Mouse (Mus musculus): ENCODE results near the gene Eif4ebp2. TPM values are rescaled to one million over a fixed set of nuclear protein-coding genes. Genes with fewer than 3 reads are reported as not detected.

Eif4ebp2 gene
- polyA plus RNA-seq, 2 experiments = 23.1 to 24.3 TPM

GRCm38 (mm10) chr10:61492040-61492439, 39.6 kb upstream of the Eif4ebp2 start:
- H3K4me2 ChIP-seq (ENCODE audit: low read depth) = peak overlapping the region; percentile 73
- no peaks in the 10 kb centered on the region for H3K9me3 ChIP-seq (ENCODE audit: control insufficient read depth, low read length)
- H3K36me3 ChIP-seq (replicated peaks; ENCODE audit: control insufficient read depth, insufficient read depth, low read depth) = no peaks in the 10 kb centered on the region
- peak; percentile 75 to 82 (median 76) for DNase-seq (ENCODE audit: low read depth in 3 of 3, low spot score in 3 of 3)
- peak overlapping the region; percentile 47; the same call in 1 of the 2 replicates for H3K9ac ChIP-seq (replicated peaks)
- no peaks in the 10 kb centered on the region for H3K27me3 ChIP-seq (ENCODE audit: control insufficient read depth, insufficient read depth, low read length)
- WGBS (ENCODE audit: insufficient replicate concordance) = 3% methylated on average over 11 of the region's 11 CpGs
- peaks cover 6 to 16% of the 10 kb centered on the region in 2 experiments for H3K4me1 ChIP-seq (replicated peaks; ENCODE audit: control insufficient read depth in 2 of 2, insufficient read depth in 2 of 2, low read length in 1 of 2)
- TF ChIP-seq CTCF (IDR thresholded peaks at IDR 0.05; ENCODE audit: low read depth) (peak; percentile 99), EP300 (IDR thresholded peaks at IDR 0.05; ENCODE audit: low read depth) (no peak)
- peak overlapping the region; percentile 36 to 38 for H3K4me3 ChIP-seq (ENCODE audit: insufficient read depth in 1 of 2, low read depth in 2 of 2, low read length in 2 of 2)
- peak; percentile 80 for ATAC-seq (ENCODE audit: insufficient read depth)
- peak overlapping the region; percentile 69 for H3K27ac ChIP-seq

- peak; percentile 89 for ATAC-seq (ENCODE audit: insufficient read depth)
These were observed 39.1 kb upstream of the Eif4ebp2 start for GRCm38 (mm10) chr10:61491573-61491972.

GRCm38 (mm10) chr10:61488522-61489110, 36.2 kb upstream of the Eif4ebp2 start:
- Histone ChIP-seq H3K9ac (replicated peaks) (no peak overlapping the region), H3K4me2 (ENCODE audit: low read depth) (no peak overlapping the region), H3K36me3 (replicated peaks; ENCODE audit: control insufficient read depth, insufficient read depth, low read depth) (no peaks in the 10 kb centered on the region), H3K9me3 (ENCODE audit: control insufficient read depth, low read length) (no peaks in the 10 kb centered on the region), H3K4me1 (replicated peaks; ENCODE audit: control insufficient read depth in 2 of 2, insufficient read depth in 2 of 2, low read length in 1 of 2) (peaks cover 6 to 16% of the 10 kb centered on the region in 2 experiments), H3K27ac (no peak overlapping the region), H3K4me3 (ENCODE audit: insufficient read depth in 1 of 2, low read depth in 2 of 2, low read length in 2 of 2) (no peak overlapping the region), H3K27me3 (ENCODE audit: control insufficient read depth, insufficient read depth, low read length) (no peaks in the 10 kb centered on the region)
- TF ChIP-seq EP300 (IDR thresholded peaks at IDR 0.05; ENCODE audit: low read depth) = no peak
- no peak for TF ChIP-seq CTCF (IDR thresholded peaks at IDR 0.05; ENCODE audit: low read depth)
- ATAC-seq (ENCODE audit: insufficient read depth) = no peak
- no peak for DNase-seq (ENCODE audit: low read depth in 3 of 3, low spot score in 3 of 3)
- 71% methylated on average over 6 of the region's 6 CpGs for WGBS (ENCODE audit: insufficient replicate concordance)

More at GRCm38 (mm10) chr10:61491573-61491972, 39.1 kb upstream of the Eif4ebp2 start:
- Histone ChIP-seq H3K9me3 (ENCODE audit: control insufficient read depth, low read length) (no peaks in the 10 kb centered on the region), H3K4me2 (ENCODE audit: low read depth) (peak overlapping the region; percentile 73), H3K27ac (peak overlapping the region; percentile 69), H3K36me3 (replicated peaks; ENCODE audit: control insufficient read depth, insufficient read depth, low read depth) (no peaks in the 10 kb centered on the region), H3K27me3 (ENCODE audit: control insufficient read depth, insufficient read depth, low read length) (no peaks in the 10 kb centered on the region), H3K4me3 (ENCODE audit: insufficient read depth in 1 of 2, low read depth in 2 of 2, low read length in 2 of 2) (peak overlapping the region; percentile 36 to 38), H3K4me1 (replicated peaks; ENCODE audit: control insufficient read depth in 2 of 2, insufficient read depth in 2 of 2, low read length in 1 of 2) (peaks cover 6 to 16% of the 10 kb centered on the region in 2 experiments), H3K9ac (replicated peaks) (peak overlapping the region; percentile 47; the same call in 1 of the 2 replicates)
- TF ChIP-seq EP300 (IDR thresholded peaks at IDR 0.05; ENCODE audit: low read depth) = peak; percentile 89
- no peak for TF ChIP-seq CTCF (IDR thresholded peaks at IDR 0.05; ENCODE audit: low read depth)
- peak; percentile 74 to 78 (median 75) for DNase-seq (ENCODE audit: low read depth in 3 of 3, low spot score in 3 of 3)
- 3% methylated on average over 8 of the region's 8 CpGs for WGBS (ENCODE audit: insufficient replicate concordance)

- Histone ChIP-seq H3K9me3 (ENCODE audit: control insufficient read depth, low read length) (no peaks in the 10 kb centered on the region), H3K4me1 (replicated peaks; ENCODE audit: control insufficient read depth in 2 of 2, insufficient read depth in 2 of 2, low read length in 1 of 2) (peaks cover 6 to 13% of the 10 kb centered on the region in 2 experiments), H3K9ac (replicated peaks) (no peak overlapping the region), H3K27ac (no peak overlapping the region), H3K4me3 (ENCODE audit: insufficient read depth in 1 of 2, low read depth in 2 of 2, low read length in 2 of 2) (no peak overlapping the region), H3K27me3 (ENCODE audit: control insufficient read depth, insufficient read depth, low read length) (no peaks in the 10 kb centered on the region), H3K4me2 (ENCODE audit: low read depth) (no peak overlapping the region), H3K36me3 (replicated peaks; ENCODE audit: control insufficient read depth, insufficient read depth, low read depth) (no peaks in the 10 kb centered on the region)
- DNase-seq (ENCODE audit: low read depth in 3 of 3, low spot score in 3 of 3) = no peak
- ATAC-seq (ENCODE audit: insufficient read depth) = no peak
- 75% methylated on average over 8 of the region's 8 CpGs for WGBS (ENCODE audit: insufficient replicate concordance)
- TF ChIP-seq EP300 (IDR thresholded peaks at IDR 0.05; ENCODE audit: low read depth) = no peak
- TF ChIP-seq CTCF (IDR thresholded peaks at IDR 0.05; ENCODE audit: low read depth) = no peak
These were observed 34.3 kb upstream of the Eif4ebp2 start for GRCm38 (mm10) chr10:61486551-61487339.

GRCm38 (mm10) chr10:61484801-61485200, 32.3 kb upstream of the Eif4ebp2 start:
- no peak for DNase-seq (ENCODE audit: low read depth in 3 of 3, low spot score in 3 of 3)
- H3K9me3 ChIP-seq (ENCODE audit: control insufficient read depth, low read length) = no peaks in the 10 kb centered on the region
- H3K4me1 ChIP-seq (replicated peaks; ENCODE audit: control insufficient read depth in 2 of 2, insufficient read depth in 2 of 2, low read length in 1 of 2) = peaks cover 0 to 2% of the 10 kb centered on the region in 2 experiments; a peak in 1 of 4 replicates
- TF ChIP-seq CTCF (IDR thresholded peaks at IDR 0.05; ENCODE audit: low read depth) (no peak), EP300 (IDR thresholded peaks at IDR 0.05; ENCODE audit: low read depth) (no peak)
- H3K36me3 ChIP-seq (replicated peaks; ENCODE audit: control insufficient read depth, insufficient read depth, low read depth) = no peaks in the 10 kb centered on the region
- H3K9ac ChIP-seq (replicated peaks) = no peak overlapping the region
- no peak overlapping the region for H3K27ac ChIP-seq
- H3K27me3 ChIP-seq (ENCODE audit: control insufficient read depth, insufficient read depth, low read length) = no peaks in the 10 kb centered on the region
- WGBS (ENCODE audit: insufficient replicate concordance) = 75% methylated on average over 11 of the region's 11 CpGs
- ATAC-seq (ENCODE audit: insufficient read depth) = no peak
- no peak overlapping the region for H3K4me3 ChIP-seq (ENCODE audit: insufficient read depth in 1 of 2, low read depth in 2 of 2, low read length in 2 of 2)
- H3K4me2 ChIP-seq (ENCODE audit: low read depth) = no peak overlapping the region
